Mouse (Mus musculus): ENCODE data around the gene Ube2i.

Ube2i gene

GRCm38 (mm10) chr17:25272951-25273705 lies 1.3 kb downstream of the Ube2i start:
- Histone ChIP-seq H3K27me3 (ENCODE audit: control insufficient read depth, insufficient read depth, low read length, poor library complexity, severe bottlenecking) (no peaks in the 10 kb centered on the region), H3K36me3 (ENCODE audit: control insufficient read depth, insufficient read depth, low read length, poor library complexity, severe bottlenecking) (peaks cover 5% of the 10 kb centered on the region)
- peak; percentile 57 for DNase-seq (ENCODE audit: low read depth, low spot score)

- peak; percentile 27 for DNase-seq (ENCODE audit: low read depth, low spot score)
- H3K27me3 ChIP-seq (ENCODE audit: control insufficient read depth, insufficient read depth, low read length, poor library complexity, severe bottlenecking) = no peaks in the 10 kb centered on the region
Measured at GRCm38 (mm10) chr17:25272326-25272725, 2.1 kb downstream of the Ube2i start.

GRCm38 (mm10) chr17:25270795-25271335 lies 3.6 kb downstream of the Ube2i start:
- DNase-seq (ENCODE audit: low read depth, low spot score) = no peak
- Histone ChIP-seq H3K36me3 (ENCODE audit: control insufficient read depth, insufficient read depth, low read length, poor library complexity, severe bottlenecking) (peaks cover 15% of the 10 kb centered on the region), H3K27me3 (ENCODE audit: control insufficient read depth, insufficient read depth, low read length, poor library complexity, severe bottlenecking) (no peaks in the 10 kb centered on the region)

More at GRCm38 (mm10) chr17:25272326-25272725, 2.1 kb downstream of the Ube2i start:
- peaks cover 8% of the 10 kb centered on the region for H3K36me3 ChIP-seq (ENCODE audit: control insufficient read depth, insufficient read depth, low read length, poor library complexity, severe bottlenecking)

GRCm38 (mm10) chr17:25264453-25264852 lies 10.0 kb downstream of the Ube2i start:
- no peaks in the 10 kb centered on the region for H3K27me3 ChIP-seq (ENCODE audit: control insufficient read depth, insufficient read depth, low read length, poor library complexity, severe bottlenecking)
- no peak for DNase-seq (ENCODE audit: low read depth, low spot score)
- H3K36me3 ChIP-seq (ENCODE audit: control insufficient read depth, insufficient read depth, low read length, poor library complexity, severe bottlenecking) = peaks cover 25% of the 10 kb centered on the region

GRCm38 (mm10) chr17:25257804-25258261 lies 16.6 kb downstream of the Ube2i start:
- peak; percentile 47 for DNase-seq (ENCODE audit: low read depth, low spot score)
- Histone ChIP-seq H3K27me3 (ENCODE audit: control insufficient read depth, insufficient read depth, low read length, poor library complexity, severe bottlenecking) (no peaks in the 10 kb centered on the region; the same call in 1 of the 2 replicates), H3K36me3 (ENCODE audit: control insufficient read depth, insufficient read depth, low read length, poor library complexity, severe bottlenecking) (peaks cover 6% of the 10 kb centered on the region)

GRCm38 (mm10) chr17:25256140-25256754 lies 18.2 kb downstream of the Ube2i start, which contains the start of gene Baiap3:
Baiap3 (minus strand) TSS chr17:25256364.
- Histone ChIP-seq H3K36me3 (ENCODE audit: control insufficient read depth, insufficient read depth, low read length, poor library complexity, severe bottlenecking) (peaks cover 2% of the 10 kb centered on the region; the same call in 1 of the 2 replicates), H3K27me3 (ENCODE audit: control insufficient read depth, insufficient read depth, low read length, poor library complexity, severe bottlenecking) (no peaks in the 10 kb centered on the region; the same call in 1 of the 2 replicates)
- DNase-seq (ENCODE audit: low read depth, low spot score) = no peak

- H3K27me3 ChIP-seq (ENCODE audit: control insufficient read depth, insufficient read depth, low read length, poor library complexity, severe bottlenecking) = no peaks in the 10 kb centered on the region; the same call in 1 of the 2 replicates
- peaks cover 2% of the 10 kb centered on the region; the same call in 1 of the 2 replicates for H3K36me3 ChIP-seq (ENCODE audit: control insufficient read depth, insufficient read depth, low read length, poor library complexity, severe bottlenecking)
- no peak for DNase-seq (ENCODE audit: low read depth, low spot score)
Measured at GRCm38 (mm10) chr17:25255110-25255509, 19.3 kb downstream of the Ube2i start.

GRCm38 (mm10) chr17:25253760-25254159 lies 20.7 kb downstream of the Ube2i start:
- H3K27me3 ChIP-seq (ENCODE audit: control insufficient read depth, insufficient read depth, low read length, poor library complexity, severe bottlenecking) = no peaks in the 10 kb centered on the region; the same call in 1 of the 2 replicates
- no peaks in the 10 kb centered on the region for H3K36me3 ChIP-seq (ENCODE audit: control insufficient read depth, insufficient read depth, low read length, poor library complexity, severe bottlenecking)
- no peak for DNase-seq (ENCODE audit: low read depth, low spot score)

GRCm38 (mm10) chr17:25252643-25253042 lies 21.8 kb downstream of the Ube2i start:
- Histone ChIP-seq H3K36me3 (ENCODE audit: control insufficient read depth, insufficient read depth, low read length, poor library complexity, severe bottlenecking) (no peaks in the 10 kb centered on the region), H3K27me3 (ENCODE audit: control insufficient read depth, insufficient read depth, low read length, poor library complexity, severe bottlenecking) (no peaks in the 10 kb centered on the region; the same call in 1 of the 2 replicates)
- no peak for DNase-seq (ENCODE audit: low read depth, low spot score)

- Histone ChIP-seq H3K36me3 (ENCODE audit: control insufficient read depth, insufficient read depth, low read length, poor library complexity, severe bottlenecking) (no peaks in the 10 kb centered on the region), H3K27me3 (ENCODE audit: control insufficient read depth, insufficient read depth, low read length, poor library complexity, severe bottlenecking) (no peaks in the 10 kb centered on the region; the same call in 1 of the 2 replicates)
- DNase-seq (ENCODE audit: low read depth, low spot score) = no peak
Measured at GRCm38 (mm10) chr17:25250181-25250835, 24.1 kb downstream of the Ube2i start.

- DNase-seq (ENCODE audit: low read depth, low spot score) = no peak
- no peaks in the 10 kb centered on the region; the same call in 1 of the 2 replicates for H3K36me3 ChIP-seq (ENCODE audit: control insufficient read depth, insufficient read depth, low read length, poor library complexity, severe bottlenecking)
- H3K27me3 ChIP-seq (ENCODE audit: control insufficient read depth, insufficient read depth, low read length, poor library complexity, severe bottlenecking) = no peaks in the 10 kb centered on the region
Measured at GRCm38 (mm10) chr17:25248033-25248750, 26.2 kb downstream of the Ube2i start.

GRCm38 (mm10) chr17:25244239-25244638 lies 30.2 kb downstream of the Ube2i start:
- Histone ChIP-seq H3K27me3 (ENCODE audit: control insufficient read depth, insufficient read depth, low read length, poor library complexity, severe bottlenecking) (no peaks in the 10 kb centered on the region), H3K36me3 (ENCODE audit: control insufficient read depth, insufficient read depth, low read length, poor library complexity, severe bottlenecking) (no peaks in the 10 kb centered on the region; the same call in 1 of the 2 replicates)
- no peak for DNase-seq (ENCODE audit: low read depth, low spot score)

GRCm38 (mm10) chr17:25243131-25243780 lies 31.2 kb downstream of the Ube2i start:
- no peaks in the 10 kb centered on the region for H3K27me3 ChIP-seq (ENCODE audit: control insufficient read depth, insufficient read depth, low read length, poor library complexity, severe bottlenecking)
- H3K36me3 ChIP-seq (ENCODE audit: control insufficient read depth, insufficient read depth, low read length, poor library complexity, severe bottlenecking) = no peaks in the 10 kb centered on the region; the same call in 1 of the 2 replicates
- no peak for DNase-seq (ENCODE audit: low read depth, low spot score)

All from splenic B cell, adult 2 months (primary cell).